Mouse (Mus musculus) frontal cortex, adult 2 months (tissue): Measurements from ENCODE around the gene Ing4. TPM values are rescaled to one million over a fixed set of nuclear protein-coding genes. Genes with fewer than 3 reads are reported as not detected.

ENCODE experiments used
- DNase-seq, 2 experiments: peaks; one replicate each; pipeline ENCODE4 v3.0.0; 2022; ENCODE audit warnings: low spot score in 1 of 2; ENCODE audit errors: extremely low spot score in 1 of 2
- polyA plus RNA-seq: library from polyadenylated mRNA; depleted of rRNA; stranded (reverse); fragments of >200 nt; gene quantifications from 2 replicates; pipeline ENCODE4 v1.2.3, GENCODE M21; 2012; rRNA removed

Gene Ing4
- polyA plus RNA-seq: 70.8 and 74.9 TPM in 2 replicates

DNA sequence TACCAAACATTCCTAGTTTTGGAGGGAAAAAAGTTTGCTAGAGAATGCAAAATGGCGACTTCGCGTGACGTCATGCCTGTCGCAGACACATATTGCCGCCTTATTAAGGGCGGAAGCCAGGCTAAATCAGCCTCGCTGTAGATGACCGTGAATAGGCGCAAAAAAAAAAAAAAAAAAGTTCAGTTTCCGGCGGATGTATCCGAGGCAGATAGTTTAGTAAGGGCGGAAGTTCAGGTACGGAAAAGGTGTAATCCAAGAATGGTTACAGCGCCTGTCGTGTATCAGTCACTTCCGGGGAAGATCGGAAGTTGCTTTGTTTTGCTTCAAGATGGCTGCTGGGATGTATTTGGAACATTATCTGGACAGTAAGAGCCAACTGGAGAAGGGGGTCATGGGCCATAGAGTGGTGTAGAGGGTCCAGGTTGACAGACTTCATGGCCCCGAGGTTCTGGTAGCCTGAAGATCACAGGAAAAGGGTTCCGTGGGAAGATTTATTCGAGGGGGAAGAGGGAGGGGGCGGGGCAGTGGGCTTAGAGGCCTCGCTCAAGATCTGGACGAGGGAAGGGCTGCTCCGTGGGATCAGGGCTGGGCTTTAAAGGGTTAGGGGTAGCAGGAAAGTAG is at the start of gene Ing4:
TSS of gene Ing4 (plus strand) at position 228 of the 621 bp plus-strand sequence.
- peak; percentile 90 to 93 for DNase-seq

DNA sequence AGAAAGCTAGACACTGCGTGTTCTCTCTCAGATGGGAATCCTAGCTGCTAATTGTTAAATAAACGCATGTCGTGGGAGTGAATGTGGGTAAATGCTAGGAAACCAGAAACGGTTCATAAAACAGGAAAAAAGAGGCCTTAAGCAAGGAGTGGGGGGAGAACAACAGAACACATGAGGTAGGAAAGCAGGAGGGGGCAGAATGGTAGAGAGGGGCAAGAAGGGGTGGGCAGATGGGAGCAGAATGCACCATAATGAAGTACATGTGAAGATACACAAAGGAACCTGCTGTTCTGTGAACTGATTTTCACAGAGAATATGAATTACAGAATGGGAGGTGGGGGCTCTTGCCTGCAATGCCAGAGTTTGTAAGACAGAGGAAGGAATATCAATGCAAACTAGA is 47.3 kb upstream of the Ing4 start:
- no peak for DNase-seq

DNA sequence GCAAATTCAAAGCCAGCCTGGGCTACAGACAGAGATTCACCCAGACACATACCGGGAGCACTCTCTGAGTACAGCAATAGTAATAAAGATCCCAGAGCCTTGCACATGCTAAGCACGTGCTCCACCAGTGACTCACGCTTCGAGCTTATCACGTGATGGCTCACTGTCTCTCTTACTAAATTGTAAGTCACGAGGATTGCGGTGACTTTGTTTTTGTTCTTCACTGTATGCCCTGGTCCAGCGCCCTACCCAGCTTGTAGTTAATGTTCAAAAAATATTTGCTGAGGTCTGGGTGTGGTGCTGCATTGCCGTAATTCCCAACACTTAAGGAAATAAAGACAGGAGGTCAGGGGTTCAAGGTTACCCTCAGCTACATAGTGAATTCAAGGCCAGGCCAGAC is 46.2 kb upstream of the Ing4 start:
- peak in 1 of 2 experiments; percentile 32 for DNase-seq

- peak in 1 of 2 experiments; percentile 35 for DNase-seq
Observed at GRCm38 (mm10) chr6:124993876-124994275, 45.7 kb upstream of the Ing4 start.

GRCm38 (mm10) chr6:124995246-124995645 is 44.3 kb upstream of the Ing4 start:
- DNase-seq: no peak

- DNase-seq: peak in 1 of 2 experiments; percentile 33
Observed at GRCm38 (mm10) chr6:124995831-124996403, 43.6 kb upstream of the Ing4 start.

GRCm38 (mm10) chr6:124996551-124997501 is 42.7 kb upstream of the Ing4 start, which contains the start of gene Pianp:
Gene Pianp (plus strand): TSS chr6:124996694.
- peak in 1 of 2 experiments; percentile 84 for DNase-seq

DNA sequence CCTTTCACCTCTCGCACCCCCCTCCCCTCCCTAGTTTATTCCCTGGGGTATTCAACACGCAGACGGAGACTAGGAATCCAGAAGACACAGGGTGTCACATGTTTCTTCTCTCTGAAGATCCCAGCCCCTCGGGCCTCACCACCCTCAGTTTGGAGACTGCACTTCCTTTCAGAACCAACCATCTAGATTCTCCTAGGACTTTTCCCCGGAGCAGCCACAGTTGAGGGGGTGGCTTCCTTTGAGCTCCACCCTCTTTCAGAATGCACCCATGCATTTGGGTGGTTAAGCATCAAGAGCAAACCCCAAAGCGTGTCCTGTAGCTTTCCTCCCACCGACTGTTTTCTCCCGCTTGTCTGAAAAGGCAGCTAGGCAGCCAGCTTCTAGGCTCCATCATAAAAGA is 41.5 kb upstream of the Ing4 start:
- peak; percentile 64 to 80 for DNase-seq

DNA sequence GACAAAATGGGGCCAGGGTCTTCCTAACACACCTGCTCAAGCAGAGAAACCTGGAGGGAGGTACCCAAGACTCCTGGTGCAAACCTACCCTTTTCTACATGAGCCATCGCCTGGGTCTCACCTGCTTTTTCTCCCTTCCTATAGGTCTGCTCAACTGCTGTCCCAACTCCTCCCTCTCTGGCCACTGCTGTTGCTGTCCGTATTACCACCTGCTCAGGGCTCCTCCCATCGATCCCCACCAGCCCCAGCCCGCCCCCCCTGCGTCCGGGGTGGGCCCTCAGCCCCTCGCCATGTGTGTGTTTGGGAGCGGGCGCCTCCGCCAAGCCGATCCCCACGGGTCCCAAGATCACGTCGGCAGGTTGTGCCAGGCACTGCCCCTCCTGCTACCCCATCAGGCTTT is 40.5 kb upstream of the Ing4 start:
- DNase-seq: no peak

- DNase-seq: no peak
Observed at GRCm38 (mm10) chr6:124999546-124999945, 40.0 kb upstream of the Ing4 start.

GRCm38 (mm10) chr6:125003706-125004105 is 35.9 kb upstream of the Ing4 start:
- no peak for DNase-seq

GRCm38 (mm10) chr6:125005086-125005485 is 34.5 kb upstream of the Ing4 start:
- peak in 1 of 2 experiments; percentile 60 for DNase-seq

GRCm38 (mm10) chr6:125008060-125008459 is 31.5 kb upstream of the Ing4 start:
- DNase-seq: no peak

DNA sequence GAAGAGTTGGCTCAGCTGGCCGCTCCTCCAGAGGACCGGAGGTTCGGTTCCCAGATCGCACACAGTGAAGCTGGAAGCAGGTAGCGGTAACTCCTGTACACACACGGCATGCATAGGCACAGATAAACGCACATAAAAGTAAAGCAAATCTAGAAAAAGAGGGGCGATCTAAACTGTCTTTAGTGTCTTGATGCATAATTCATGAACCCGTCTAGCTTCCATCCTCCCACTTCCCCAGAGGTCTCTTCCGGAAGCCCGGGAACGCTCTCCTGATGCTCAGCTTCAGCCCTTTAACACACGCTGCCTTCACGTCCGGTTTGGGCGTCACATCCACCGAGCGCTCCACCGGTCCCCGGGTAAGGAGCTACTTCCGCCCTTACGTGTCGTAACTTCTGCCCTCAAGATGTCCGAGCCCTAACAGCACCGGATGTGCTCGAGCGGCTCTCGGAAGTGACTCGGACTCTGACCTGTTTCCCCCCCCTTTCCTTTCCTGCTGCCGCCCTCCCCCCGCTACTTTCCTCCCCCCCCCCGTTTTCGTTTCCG is 30.9 kb upstream of the Ing4 start:
- peak; percentile 99 for DNase-seq

DNA sequence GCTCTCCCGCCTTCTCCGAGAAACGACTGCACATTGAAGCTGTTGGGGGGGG is 30.6 kb upstream of the Ing4 start, which contains the start of gene Zfp384:
TSS of gene Zfp384 (plus strand) at position 17 of the 52 bp plus-strand sequence.
- no peak for DNase-seq

GRCm38 (mm10) chr6:125009181-125010073 is 30.1 kb upstream of the Ing4 start:
- DNase-seq: peak in 1 of 2 experiments; percentile 69

GRCm38 (mm10) chr6:125017682-125018081 is 21.9 kb upstream of the Ing4 start:
- DNase-seq: no peak

DNA sequence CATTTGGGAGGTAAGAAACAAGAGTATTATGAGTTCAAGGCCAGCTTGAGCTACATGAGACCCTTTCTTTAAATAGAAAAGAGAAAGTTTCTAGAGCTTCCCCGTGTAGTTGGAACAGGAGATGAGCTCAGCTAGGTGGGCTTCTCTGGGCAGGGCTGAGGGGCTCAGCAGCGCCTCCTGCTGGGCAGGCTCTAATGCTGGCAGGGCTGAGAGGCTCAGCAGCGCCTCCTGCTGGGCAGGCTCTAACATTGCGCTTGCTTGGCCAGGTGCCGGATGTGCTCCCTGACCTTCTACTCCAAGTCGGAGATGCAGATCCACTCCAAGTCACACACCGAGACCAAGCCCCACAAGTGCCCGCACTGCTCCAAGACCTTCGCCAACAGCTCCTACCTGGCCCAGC is 9.0 kb upstream of the Ing4 start:
- peak in 1 of 2 experiments; percentile 30 for DNase-seq

DNA sequence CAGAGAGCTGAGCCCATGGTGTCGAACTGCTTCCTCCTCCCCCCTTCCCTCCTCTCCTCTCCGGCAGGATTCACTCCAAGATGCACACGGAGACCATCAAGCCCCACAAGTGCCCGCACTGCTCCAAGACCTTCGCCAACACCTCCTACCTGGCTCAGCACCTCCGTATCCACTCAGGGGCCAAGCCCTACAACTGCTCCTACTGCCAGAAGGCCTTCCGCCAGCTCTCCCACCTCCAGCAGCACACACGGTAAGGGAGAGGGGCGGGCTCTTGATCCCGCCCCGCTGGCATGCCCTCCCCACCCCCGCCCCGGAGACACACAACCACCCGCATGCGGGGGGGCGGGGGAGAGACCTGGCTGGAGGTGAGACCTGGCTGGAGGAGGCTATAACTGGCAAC is 8.0 kb upstream of the Ing4 start:
- DNase-seq: no peak

- DNase-seq: no peak
Observed at GRCm38 (mm10) chr6:125038666-125039065, 894 bp upstream of the Ing4 start.

DNA sequence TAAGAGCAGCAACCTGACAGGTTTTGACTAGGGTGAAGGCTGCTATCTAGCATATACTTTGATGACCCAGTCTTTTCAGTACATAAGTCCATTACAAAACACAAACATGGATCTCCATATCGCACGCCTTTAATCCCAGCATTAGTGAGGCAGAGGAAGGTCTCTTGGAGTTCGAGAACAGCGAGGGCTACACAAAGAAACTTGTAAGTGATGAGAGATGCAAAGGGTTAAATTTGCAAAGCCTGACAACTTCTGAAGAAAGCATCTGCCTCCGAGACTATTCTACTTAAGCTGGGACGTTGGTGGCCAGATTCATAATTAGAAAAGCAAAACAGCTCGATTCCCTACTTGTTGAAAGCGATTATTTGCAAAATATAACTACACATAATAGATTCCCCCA is 429 bp upstream of the Ing4 start:
- no peak for DNase-seq
